Mouse (Mus musculus) CH12.LX (cell line): ENCODE measurements around the gene S1pr1. TPM values are rescaled to one million over a fixed set of nuclear protein-coding genes. Genes with fewer than 3 reads are reported as not detected.
A peak's percentile ranks its signal among the peaks of the same experiment; 100 is the strongest.

Experiments used
- DNase-seq: peaks from one replicate; pipeline ENCODE4 v3.0.0-alpha.2; 2013; ENCODE audit errors: extremely low read depth
- H3K27ac ChIP-seq: 2 replicates; pipeline ENCODE4 v1.5.1; 2012; ENCODE audit warnings: low read depth, mild to moderate bottlenecking, control low read depth, moderate library complexity; ENCODE audit not compliant: insufficient read depth
- H3K27me3 ChIP-seq: replicated peaks from 2 replicates; pipeline ENCODE3; 2012; ENCODE audit warnings: inconsistent platforms
- H3K36me3 ChIP-seq, 2 experiments: replicated peaks in 1 of 2; 2 replicates each; pipeline versions ENCODE3 to v1.6.1; 2012; ENCODE audit warnings: inconsistent platforms in 1 of 2, low read length in 1 of 2, mild to moderate bottlenecking in 1 of 2, mixed read lengths in 1 of 2, moderate library complexity in 1 of 2; ENCODE audit not compliant: control insufficient read depth in 1 of 2, insufficient read depth in 1 of 2
- H3K4me1 ChIP-seq, 2 experiments: 2 replicates each; pipeline ENCODE4 v1.6.1; 2012; ENCODE audit warnings: inconsistent platforms in 1 of 2, moderate library complexity in 1 of 2; ENCODE audit not compliant: insufficient read depth in 2 of 2, control insufficient read depth in 1 of 2
- H3K4me2 ChIP-seq: 2 replicates; pipeline ENCODE4 v1.6.1; 2012; ENCODE audit warnings: low read depth, mild to moderate bottlenecking, control low read depth; ENCODE audit not compliant: poor library complexity, insufficient read depth, severe bottlenecking
- H3K4me3 ChIP-seq, 3 experiments: fragments of 150-350 bp in 1 of 3; sonication (generic) in 1 of 3; replicated peaks in 1 of 3; 2 replicates each; pipeline versions ENCODE3 to v1.5.1; 2011 to 2012; ENCODE audit warnings: low read depth in 2 of 3, low read length in 2 of 3, mild to moderate bottlenecking in 2 of 3, moderate library complexity in 2 of 3, control low read depth in 1 of 3, improper control_type of control experiment in 1 of 3, inconsistent platforms in 1 of 3, mixed read lengths in 1 of 3; ENCODE audit not compliant: poor library complexity in 1 of 3
- H3K79me2 ChIP-seq: replicated peaks from 2 replicates; pipeline ENCODE4 v1.6.1; 2012; ENCODE audit warnings: mild to moderate bottlenecking, moderate library complexity; ENCODE audit not compliant: control insufficient read depth, poor library complexity, insufficient read depth, severe bottlenecking; ENCODE audit errors: extremely low read depth
- H3K9ac ChIP-seq: 2 replicates; pipeline ENCODE4 v1.6.1; 2012; ENCODE audit warnings: low read depth, mild to moderate bottlenecking, control low read depth, moderate library complexity; ENCODE audit not compliant: insufficient read depth
- H3K9me3 ChIP-seq: replicated peaks from 2 replicates; pipeline ENCODE3; 2012; ENCODE audit warnings: low read length, inconsistent platforms, mixed read lengths
- BHLHE40 ChIP-seq: IDR thresholded peaks from 2 replicates; pipeline ENCODE4 v1.6.1; 2011; ENCODE audit warnings: mild to moderate bottlenecking, low read depth, low read length, improper control_type of control experiment
- CTCF ChIP-seq, 2 experiments: IDR thresholded peaks in 1 of 2; conservative IDR thresholded peaks in 1 of 2; 2 replicates each; pipeline ENCODE4 v1.5.1; 2011 to 2012; ENCODE audit warnings: low read depth in 2 of 2, low read length in 2 of 2, improper control_type of control experiment in 1 of 2, inconsistent platforms in 1 of 2, mild to moderate bottlenecking in 1 of 2, moderate library complexity in 1 of 2
- E2F4 ChIP-seq: IDR thresholded peaks from 2 replicates; pipeline ENCODE4 v1.6.1; 2011; ENCODE audit warnings: low read depth, low read length, improper control_type of control experiment; ENCODE audit not compliant: insufficient replicate concordance
- ELF1 ChIP-seq: IDR thresholded peaks from 2 replicates; pipeline ENCODE4 v1.6.1; 2014; ENCODE audit warnings: low read depth, mild to moderate bottlenecking, inconsistent platforms, low read length, improper control_type of control experiment
- EP300 ChIP-seq: IDR thresholded peaks from 2 replicates; pipeline ENCODE4 v1.6.1; 2011; ENCODE audit warnings: low read length, improper control_type of control experiment
- ETS1 ChIP-seq: conservative IDR thresholded peaks from 2 replicates; pipeline ENCODE4 v1.6.1; 2012; ENCODE audit warnings: low read depth, mild to moderate bottlenecking, inconsistent platforms, low read length, improper control_type of control experiment, moderate library complexity
- IRF4 ChIP-seq: IDR thresholded peaks from 2 replicates; pipeline ENCODE4 v1.6.1; 2014; ENCODE audit warnings: low read depth, mild to moderate bottlenecking, inconsistent platforms, low read length, improper control_type of control experiment
- KAT2A ChIP-seq: IDR thresholded peaks from 2 replicates; pipeline ENCODE4 v1.6.1; 2012; ENCODE audit warnings: low read length, improper control_type of control experiment, inconsistent platforms; ENCODE audit not compliant: insufficient replicate concordance
- MAZ ChIP-seq: IDR thresholded peaks from 2 replicates; pipeline ENCODE4 v1.6.1; 2012; ENCODE audit warnings: low read depth, mild to moderate bottlenecking, inconsistent platforms, low read length, improper control_type of control experiment, moderate library complexity
- MEF2A ChIP-seq: IDR thresholded peaks from 2 replicates; pipeline ENCODE4 v1.6.1; 2014; ENCODE audit warnings: low read depth, mild to moderate bottlenecking, inconsistent platforms, low read length, improper control_type of control experiment, borderline replicate concordance
- MXI1 ChIP-seq: IDR thresholded peaks from 2 replicates; pipeline ENCODE4 v1.6.1; 2011; ENCODE audit warnings: mild to moderate bottlenecking, low read depth, low read length, improper control_type of control experiment
- PAX5 ChIP-seq: IDR thresholded peaks from 2 replicates; pipeline ENCODE4 v1.6.1; 2012; ENCODE audit warnings: low read length, inconsistent platforms, mixed read lengths
- RAD21 ChIP-seq: IDR thresholded peaks from 2 replicates; pipeline ENCODE4 v1.6.1; 2011; ENCODE audit warnings: low read depth, mild to moderate bottlenecking, low read length, improper control_type of control experiment, moderate library complexity
- RCOR1 ChIP-seq: conservative IDR thresholded peaks from 2 replicates; pipeline ENCODE4 v1.6.1; 2012; ENCODE audit warnings: low read depth, mild to moderate bottlenecking, inconsistent platforms, low read length, improper control_type of control experiment
- SIN3A ChIP-seq: IDR thresholded peaks from 2 replicates; pipeline ENCODE4 v1.6.1; 2012; ENCODE audit warnings: low read length, improper control_type of control experiment, inconsistent platforms
- SMC3 ChIP-seq: IDR thresholded peaks from 2 replicates; pipeline ENCODE4 v1.6.1; 2011; ENCODE audit warnings: low read depth, low read length, improper control_type of control experiment
- TBP ChIP-seq: conservative IDR thresholded peaks from 2 replicates; pipeline ENCODE4 v1.6.1; 2011; ENCODE audit warnings: low read depth, low read length, improper control_type of control experiment
- TCF12 ChIP-seq: IDR thresholded peaks from 2 replicates; pipeline ENCODE4 v1.6.1; 2014; ENCODE audit warnings: low read depth, mild to moderate bottlenecking, inconsistent platforms, low read length, improper control_type of control experiment
- UBTF ChIP-seq: IDR thresholded peaks from 2 replicates; pipeline ENCODE4 v1.6.1; 2012; ENCODE audit warnings: low read depth, mild to moderate bottlenecking, inconsistent platforms, low read length, improper control_type of control experiment, moderate library complexity
- dilution Hi-C: fragments of 300-500 bp; cut with MboI; formaldehyde crosslinking; loops from 2 replicates; pipeline ENCODE4 v1.14.3; 2020; ENCODE audit warnings: low sequenced_read_pairs; ENCODE audit not compliant: extremely low pct_unique_long_range_greater_than_20kb, extremely low pct_ligation_motif_present
- in situ Hi-C: fragments of 300-500 bp; cut with MboI; formaldehyde crosslinking; loops from 3 replicates; pipeline ENCODE4 v1.14.3; 2019; ENCODE audit warnings: low sequenced_read_pairs, low pct_ligation_motif_present, low pct_unique_long_range_greater_than_20kb, mixed read lengths
- polyA plus RNA-seq: library from polyadenylated mRNA; unstranded; fragments of >175 nt; gene quantifications from 2 replicates; pipeline ENCODE4 v1.2.1, GENCODE M21; 2012; ENCODE audit warnings: low read depth; ENCODE audit not compliant: insufficient read length
- total RNA-seq, 2 experiments: library from RNA; depleted of rRNA; stranded (reverse); fragments of 300-350 nt in 1 of 2; fragments of >200 nt in 1 of 2; gene quantifications; 2 replicates each; pipeline ENCODE4 v1.2.3; 2012 to 2014

S1pr1 gene
- total RNA-seq (2012; rRNA removed) (1.4 and 1.8 TPM in 2 replicates), total RNA-seq (2014; rRNA removed) (4.1 and 4.6 TPM in 2 replicates), polyA plus RNA-seq (6.1 and 7.1 TPM in 2 replicates)

GRCm38 (mm10) chr3:115714671-115715651 lies at the start of gene S1pr1:
Gene S1pr1, minus strand, starts transcription at chr3:115715072.
- in situ Hi-C loops (loop anchor here (5.0 kb wide), 1 partner anchor 53 kb away; no protein-coding TSS in a partner anchor), dilution Hi-C loops (no loop called here)
- H3K9me3 ChIP-seq = peaks cover 12% of the 10 kb centered on the region
- peaks cover 7 to 18% of the 10 kb centered on the region in 2 experiments for H3K36me3 ChIP-seq
- H3K4me2 ChIP-seq = peak within 1 kb of the TSS; percentile 82
- DNase-seq = no peak
- peak within 1 kb of the TSS; percentile 38 for H3K9ac ChIP-seq
- peaks cover 19 to 43% of the 10 kb centered on the region in 2 experiments for H3K4me1 ChIP-seq
- TF ChIP-seq PAX5 = no peak
- peak; percentile 61; the same call in 1 of the 2 replicates for TF ChIP-seq IRF4
- TF ChIP-seq TCF12 = peak; percentile 37; the same call in 1 of the 2 replicates
- peak; percentile 54 for TF ChIP-seq MEF2A
- TF ChIP-seq SMC3 = peak; percentile 53
- TF ChIP-seq ETS1 = peak; percentile 71
- TF ChIP-seq CTCF (conservative IDR thresholded peaks at IDR 0.05 in 1 of 2, IDR thresholded peaks at IDR 0.05 in 1 of 2; ENCODE audit: low read depth in 2 of 2, low read length in 2 of 2) = peak in 1 of 2 experiments; percentile 54; a peak in 2 of 4 replicates
- peak; percentile 79 for TF ChIP-seq BHLHE40
- TF ChIP-seq EP300 = peak; percentile 66; the same call in 1 of the 2 replicates
- TF ChIP-seq RCOR1 = 0 out of 2 replicates have a peak, but pooled peaks have one; percentile 52
- TF ChIP-seq SIN3A = peak; percentile 33
- no peak for TF ChIP-seq TBP
- peak; percentile 51 for TF ChIP-seq RAD21
- TF ChIP-seq UBTF = no peak
- peak; percentile 36; the same call in 1 of the 2 replicates for TF ChIP-seq MXI1
- no peak for TF ChIP-seq KAT2A
- peak; percentile 82; the same call in 1 of the 2 replicates for TF ChIP-seq MAZ
- TF ChIP-seq ELF1 = 0 out of 2 replicates have a peak, but pooled peaks have one; percentile 22
- TF ChIP-seq E2F4 = no peak
- peaks cover 3% of the 10 kb centered on the region for H3K27me3 ChIP-seq
- H3K79me2 ChIP-seq = no peaks in the 10 kb centered on the region
- no peak within 1 kb of the TSS for H3K27ac ChIP-seq
- peak within 1 kb of the TSS; percentile 58 to 71 (median 63) for H3K4me3 ChIP-seq
